Mouse (Mus musculus): ENCODE results near the gene Palm2.
"Not testable (repeated sequence)": the region's sequence is repeated elsewhere in the genome, so short reads cannot be mapped to it uniquely, and the experiment has no call there.

The Palm2 gene

DNA sequence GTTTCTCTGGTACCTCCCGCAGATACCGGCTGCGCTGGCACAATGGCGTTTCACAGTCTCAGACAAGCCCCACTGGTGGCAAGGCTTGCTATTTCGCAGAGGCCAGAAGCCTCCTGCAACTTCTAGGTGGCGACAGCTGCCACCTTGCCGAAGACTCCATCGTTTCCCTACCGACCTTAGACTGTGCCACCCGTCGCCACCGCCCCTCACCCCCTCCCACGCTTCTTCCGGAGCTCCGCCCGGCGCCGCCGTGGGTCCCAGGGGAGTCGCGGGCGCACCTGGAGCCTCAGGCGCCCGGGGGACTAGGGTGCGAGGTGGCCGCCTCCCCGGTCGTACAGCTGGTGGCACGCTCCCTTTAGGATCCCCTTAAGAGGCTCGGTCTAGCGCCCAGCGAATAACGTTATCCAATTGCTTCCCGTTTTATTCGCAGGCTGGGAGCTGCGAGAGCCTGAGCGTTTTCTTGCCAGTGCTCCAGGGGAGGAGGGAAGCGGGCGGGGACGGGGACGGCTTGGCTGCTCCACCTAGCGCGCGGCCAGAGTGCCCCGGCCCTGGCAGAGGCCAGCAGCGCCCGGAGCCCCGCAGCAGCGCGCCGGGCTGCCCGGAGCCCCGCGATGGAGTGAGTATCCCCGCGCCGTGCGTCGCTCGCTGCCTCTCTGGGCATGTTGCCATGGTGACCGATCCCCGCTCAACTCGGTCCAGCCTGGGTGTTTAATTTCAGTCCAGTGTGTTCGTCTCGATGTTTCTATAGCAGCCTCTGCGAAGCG is at the start of gene Palm2:
Gene Palm2, plus strand, starts transcription at position 307 of the 764 bp plus-strand sequence.
- DNase-seq (ENCODE audit: low spot score), result peak; percentile 26

DNA sequence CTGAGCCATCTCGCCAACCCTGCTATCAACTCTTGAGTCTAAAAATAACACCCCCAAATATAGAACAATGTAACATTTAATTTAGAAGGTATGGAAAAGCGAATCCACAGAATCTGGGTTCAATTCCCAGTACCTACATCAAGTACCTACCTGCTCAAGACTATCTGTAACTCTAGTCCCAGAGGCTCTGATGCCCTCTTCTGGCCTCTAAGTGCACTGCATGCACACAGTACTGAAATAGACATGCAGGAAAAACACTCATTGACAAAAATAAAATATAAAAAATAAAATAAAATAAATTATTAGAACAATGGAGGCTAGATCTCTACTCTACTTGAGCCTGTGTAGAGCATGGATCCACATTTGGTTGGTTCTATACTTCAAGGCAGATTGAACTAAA is 49.7 kb upstream of the Palm2 start:
- no peak for DNase-seq (ENCODE audit: low spot score)

DNA sequence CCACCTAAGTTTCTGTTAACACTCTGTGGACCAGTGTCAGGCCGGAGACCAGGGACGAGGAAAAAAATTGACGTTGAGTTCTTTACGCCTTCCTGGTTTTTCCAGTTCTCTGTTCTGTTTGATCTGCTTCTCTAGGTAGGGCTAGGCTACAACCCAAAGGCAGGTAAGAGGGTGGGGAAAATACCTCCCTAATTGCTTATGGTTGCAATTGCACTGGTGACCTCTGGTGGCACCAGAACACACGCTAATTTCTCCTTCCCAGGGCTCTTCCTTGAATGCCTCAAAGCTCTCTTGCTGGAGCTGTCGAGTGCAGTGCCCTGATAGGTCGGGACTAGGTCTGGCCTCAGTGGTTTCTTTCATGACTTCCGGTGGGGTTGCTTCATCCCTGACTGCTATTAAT is 42.9 kb upstream of the Palm2 start:
- no peak for DNase-seq (ENCODE audit: low spot score)

DNA sequence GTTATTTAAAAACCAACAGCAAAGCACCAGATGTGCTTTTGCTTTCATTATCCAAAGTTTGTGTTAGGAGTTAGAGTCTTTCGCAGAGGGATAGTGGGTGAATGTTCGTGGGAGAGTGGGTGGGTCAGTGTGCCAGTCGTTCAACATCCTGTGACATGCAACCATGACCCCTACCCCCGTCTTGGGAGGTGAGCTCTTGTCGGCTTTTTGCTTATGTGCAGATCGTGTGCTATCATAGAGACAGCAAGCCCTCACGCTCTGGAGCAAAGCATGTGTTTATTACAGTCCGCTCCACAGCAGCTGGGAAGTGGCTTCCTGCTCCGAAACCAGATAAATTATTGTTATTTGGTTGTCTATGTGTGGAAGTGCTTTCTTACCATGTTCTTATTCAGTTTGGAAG is 37.6 kb upstream of the Palm2 start:
- no peak for DNase-seq (ENCODE audit: low spot score)

DNA sequence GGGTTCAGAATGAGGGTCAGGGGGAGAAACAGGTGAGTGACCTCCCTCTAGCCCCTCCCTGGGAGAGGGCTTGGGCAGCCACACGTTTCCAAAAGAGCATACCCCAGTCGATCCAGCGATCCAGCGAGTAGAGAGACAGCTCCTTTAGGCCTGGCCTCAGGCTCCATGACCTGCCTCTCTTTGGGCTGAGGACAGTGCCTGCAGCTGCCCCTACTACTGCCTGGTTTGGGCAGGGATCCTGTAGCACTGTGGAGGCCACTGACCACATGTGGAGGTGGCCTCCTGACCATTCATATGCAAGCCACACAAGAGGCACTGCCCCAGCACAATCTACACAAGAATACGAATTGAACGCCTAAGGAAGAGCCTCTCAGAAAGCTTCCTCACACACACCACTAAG is 21.7 kb upstream of the Palm2 start:
- not testable (repeated sequence) for DNase-seq (ENCODE audit: low spot score)

DNA sequence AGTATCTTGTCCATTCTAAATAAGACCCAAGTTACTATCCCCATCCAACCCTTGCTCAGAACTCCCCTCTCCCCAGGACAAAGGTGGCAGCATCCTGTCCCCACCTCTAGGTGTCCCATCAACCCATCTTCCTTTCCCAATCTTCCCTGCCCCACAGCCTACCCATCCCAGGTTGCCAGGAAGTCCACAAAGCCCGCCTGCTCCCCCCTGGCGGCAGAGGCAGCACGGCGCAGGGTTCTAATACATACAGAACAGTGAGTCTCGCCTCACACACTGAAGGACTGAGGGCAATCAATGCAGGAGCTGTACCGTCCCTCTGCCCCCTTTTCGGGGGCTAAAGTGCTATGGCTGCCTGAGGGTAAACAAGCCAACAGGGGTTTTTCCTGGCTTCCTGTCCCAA is 21.0 kb upstream of the Palm2 start:
- DNase-seq (ENCODE audit: low spot score), result no peak

DNA sequence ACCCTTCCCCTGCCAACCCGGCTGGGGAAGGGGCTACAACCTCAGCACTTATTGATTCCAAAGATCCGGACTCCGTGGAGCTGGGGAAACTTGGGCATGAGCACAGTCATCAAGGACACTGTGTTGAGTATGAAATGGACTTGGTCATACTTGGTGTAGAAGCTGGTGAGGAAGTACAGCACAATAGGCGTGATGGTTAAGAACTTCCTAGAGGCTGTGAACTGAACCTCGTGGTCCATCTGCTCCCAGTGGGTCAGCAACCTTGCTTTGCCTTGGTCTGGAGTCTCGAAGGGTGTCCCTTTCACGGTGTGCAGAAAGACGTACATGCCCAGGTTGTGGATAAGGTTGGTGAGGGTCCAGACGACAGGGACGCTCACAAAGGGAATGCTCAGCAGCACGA is 20.4 kb upstream of the Palm2 start:
- not testable (repeated sequence) for DNase-seq (ENCODE audit: low spot score)

DNA sequence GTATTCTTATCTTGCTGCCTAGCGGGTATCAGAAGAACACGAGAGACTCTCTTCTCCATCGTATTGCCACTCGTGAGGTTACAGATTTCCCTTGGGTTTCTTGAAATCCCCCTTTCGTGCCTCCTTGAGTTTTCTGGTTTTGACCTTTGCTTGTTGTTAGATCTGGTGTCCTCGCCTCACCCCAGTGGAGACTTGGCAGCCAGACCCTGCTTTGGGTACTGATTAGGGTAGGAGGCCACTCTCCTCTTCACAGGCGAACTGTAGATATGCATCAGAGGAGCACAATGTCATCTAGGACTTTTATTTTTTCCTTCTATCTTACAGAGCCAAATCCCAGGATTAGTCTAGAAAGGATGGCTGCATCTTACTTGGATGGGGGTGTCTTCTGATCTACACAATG is 10.0 kb upstream of the Palm2 start:
- no peak for DNase-seq (ENCODE audit: low spot score)

DNA sequence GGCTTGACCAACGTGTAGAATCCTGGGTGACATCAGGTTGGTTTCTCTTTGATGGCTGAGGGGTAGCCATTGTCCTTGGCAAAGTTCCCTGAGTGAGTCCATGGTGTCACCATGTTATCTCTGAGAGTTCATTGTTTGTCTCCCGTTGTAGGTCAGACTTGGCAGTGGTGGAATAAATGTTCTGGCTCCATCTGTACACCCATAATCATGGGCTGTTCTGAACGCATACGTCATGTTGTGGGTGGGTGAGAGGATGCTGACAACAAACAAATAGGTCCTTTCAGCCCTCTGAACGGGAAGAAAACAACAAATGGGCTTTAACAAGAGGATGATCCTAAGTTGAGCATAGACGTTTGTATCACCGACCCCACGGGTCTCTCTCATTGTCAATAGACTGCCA is 5.7 kb upstream of the Palm2 start:
- DNase-seq (ENCODE audit: low spot score), result no peak

DNA sequence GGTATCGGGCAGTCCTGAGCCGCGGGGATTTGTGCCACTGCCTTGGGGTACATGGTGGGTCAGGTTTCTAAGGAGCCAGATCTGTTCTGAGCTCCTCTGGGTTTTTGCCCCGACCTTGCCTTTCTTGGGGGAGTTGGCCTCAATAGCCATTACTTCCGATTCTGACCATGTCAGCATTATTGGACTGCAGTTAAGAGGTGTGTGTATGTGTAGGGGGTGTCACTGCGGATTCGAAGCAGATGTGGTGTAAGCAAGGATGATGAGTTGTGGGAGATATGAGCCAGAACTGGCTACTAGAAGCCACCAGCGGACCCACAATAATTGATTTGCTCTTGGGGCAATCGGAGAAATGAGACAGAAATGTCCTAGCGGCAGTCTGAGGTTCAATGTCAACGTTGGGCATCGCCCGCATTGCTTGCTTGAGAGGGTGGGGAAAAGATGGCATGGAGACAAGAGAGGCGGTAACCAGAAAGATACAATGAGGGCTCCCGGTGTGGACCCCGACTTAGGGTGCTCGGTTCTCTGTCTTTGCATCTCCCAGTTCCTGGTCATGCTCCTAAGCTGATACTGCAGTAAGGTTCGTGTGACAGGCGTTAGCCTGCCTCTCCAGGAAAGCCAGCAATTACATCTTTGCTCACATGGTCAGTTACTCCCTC is 786 bp downstream of the Palm2 start:
- no peak for DNase-seq (ENCODE audit: low spot score)

DNA sequence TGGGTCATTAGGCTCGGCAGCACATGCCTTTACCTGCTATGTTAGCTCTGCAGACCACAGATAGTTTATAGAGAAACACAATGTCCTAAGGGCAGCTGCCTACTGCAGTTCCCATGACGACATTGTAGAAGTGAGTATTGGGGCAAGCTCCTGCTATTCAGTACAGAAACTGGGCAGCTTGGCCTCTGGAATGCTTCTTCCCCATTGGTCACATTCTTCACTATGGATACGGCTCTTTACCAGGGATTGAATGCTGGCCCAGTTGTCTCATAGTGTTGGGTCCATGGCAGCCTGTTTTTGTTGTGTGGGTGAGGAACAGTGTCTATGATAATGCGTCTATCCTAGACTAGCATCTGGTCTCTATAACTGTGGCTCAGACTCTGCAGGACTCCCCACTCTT is 2.2 kb downstream of the Palm2 start:
- no peak for DNase-seq (ENCODE audit: low spot score)

DNA sequence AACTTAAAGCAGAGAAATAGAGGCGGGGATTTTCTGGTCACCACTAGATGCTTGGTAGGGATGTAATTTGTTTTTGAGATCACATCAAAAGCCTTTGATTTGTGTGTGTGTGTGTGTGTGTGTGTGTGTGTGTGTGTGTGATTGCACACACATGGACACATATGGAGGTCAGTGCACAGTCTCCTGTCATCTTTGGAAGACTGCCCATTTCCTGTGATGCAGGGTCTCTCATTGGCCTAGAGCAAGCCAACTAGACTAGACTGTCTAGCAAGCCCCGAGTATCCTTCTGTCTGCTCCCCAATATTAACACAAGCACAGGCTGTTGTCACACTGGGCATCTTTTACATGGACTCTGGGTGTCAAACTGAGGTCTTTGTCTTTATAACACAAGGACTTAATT is 12.0 kb downstream of the Palm2 start:
- DNase-seq (ENCODE audit: low spot score), result no peak

DNA sequence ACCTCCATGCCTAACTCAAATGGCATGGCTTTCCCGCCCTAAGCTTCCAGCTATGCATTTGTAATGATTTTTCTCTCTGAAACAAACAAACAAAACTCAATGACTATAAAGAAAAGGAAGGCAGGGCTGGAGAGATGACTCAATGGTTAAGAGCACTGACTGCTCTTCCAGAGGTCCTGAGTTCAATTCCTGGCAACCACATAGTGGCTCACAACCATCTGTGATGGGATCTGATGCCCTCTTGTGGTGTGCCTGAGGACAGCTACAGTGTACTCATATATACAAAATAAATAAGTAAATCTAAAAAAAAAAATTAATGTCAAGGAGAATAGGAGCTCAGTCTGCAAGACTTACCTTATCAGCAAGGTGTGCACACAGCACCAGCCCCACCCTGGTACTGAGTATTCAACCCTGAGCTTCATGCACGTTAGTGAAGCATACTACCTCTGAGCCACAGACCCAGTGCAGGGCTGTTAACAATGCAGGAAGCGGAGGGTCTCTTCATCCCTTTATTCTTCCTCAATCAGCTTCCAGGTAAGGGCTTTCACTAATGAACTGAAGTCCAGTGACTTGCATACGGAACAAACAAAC is 12.9 kb downstream of the Palm2 start:
- DNase-seq (ENCODE audit: low spot score), result no peak

DNA sequence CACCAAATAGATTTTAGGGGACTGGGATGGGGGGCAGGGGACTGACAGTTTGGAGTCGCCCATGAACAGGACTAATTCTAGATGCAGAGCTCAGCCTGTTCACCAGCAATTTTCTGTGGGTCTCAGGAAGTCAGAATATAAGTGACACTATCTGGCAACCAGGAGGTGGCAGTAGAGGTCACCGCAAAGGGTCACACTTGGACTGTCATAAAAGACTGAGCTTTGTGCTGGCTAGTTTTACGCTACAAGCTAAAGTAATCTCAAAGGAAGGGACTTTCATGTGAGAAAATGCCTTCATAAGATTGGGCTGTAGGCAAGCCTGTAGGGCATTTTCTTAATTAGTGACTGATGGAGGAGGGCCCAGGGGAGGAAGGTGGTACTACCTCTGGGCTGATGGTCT is 17.8 kb downstream of the Palm2 start:
- no peak for DNase-seq (ENCODE audit: low spot score)

DNA sequence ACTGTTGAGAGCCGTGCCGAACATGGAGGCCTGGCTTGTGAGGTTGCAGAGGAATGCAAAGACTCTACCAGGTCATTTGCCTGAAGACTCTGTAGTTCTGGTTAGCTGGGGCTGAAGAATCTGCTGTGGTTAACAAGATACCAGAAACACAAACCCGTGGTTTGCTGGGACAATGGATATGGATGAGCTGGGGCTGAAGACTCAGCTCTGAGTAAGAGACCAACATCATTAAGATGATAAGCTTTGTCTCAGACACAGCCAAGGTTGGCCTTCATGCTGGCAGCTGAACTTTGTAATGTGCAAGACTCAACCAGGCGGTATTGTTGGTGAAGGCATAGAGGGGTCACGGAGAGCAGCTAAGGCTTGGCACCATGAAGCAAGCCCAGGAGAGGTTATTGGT is 18.6 kb downstream of the Palm2 start:
- no peak for DNase-seq (ENCODE audit: low spot score)

DNA sequence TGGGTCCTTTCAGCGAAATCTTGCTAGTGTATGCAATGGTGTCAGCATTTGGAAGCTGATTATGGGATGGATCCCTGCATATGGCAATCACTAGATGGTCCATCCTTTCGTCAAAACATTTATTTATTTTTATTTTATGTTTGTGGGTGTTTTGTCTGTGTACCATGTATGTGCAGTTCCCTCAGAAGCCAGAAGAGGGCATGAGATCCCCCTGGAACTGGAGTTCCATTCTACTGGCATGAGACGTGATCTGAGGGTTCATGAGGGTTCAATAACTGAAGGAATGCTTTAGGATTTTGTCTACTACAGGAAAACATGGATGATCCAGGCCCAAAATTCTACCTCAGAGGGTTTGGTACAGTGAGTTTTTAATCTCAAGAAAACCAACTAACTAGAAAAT is 28.3 kb downstream of the Palm2 start:
- no peak for DNase-seq (ENCODE audit: low spot score)

DNA sequence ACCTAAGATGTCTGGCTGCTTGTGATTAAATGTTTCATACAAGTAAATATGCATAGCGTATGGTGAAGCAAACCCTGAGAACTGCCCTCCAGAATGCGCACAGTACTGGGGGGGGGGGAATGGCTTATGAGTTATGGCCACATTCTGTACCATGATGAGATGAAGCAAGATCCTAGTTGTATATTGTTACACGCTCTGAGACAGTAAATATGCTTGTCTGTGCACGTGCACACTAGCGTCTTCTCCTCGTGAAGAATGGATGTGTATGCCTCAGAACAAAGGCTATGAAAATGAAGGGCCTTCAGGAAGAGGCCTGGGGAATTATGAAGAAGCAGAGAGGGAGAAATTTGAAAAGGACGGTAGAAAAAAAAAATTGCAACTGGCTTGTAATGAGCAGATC is 48.4 kb downstream of the Palm2 start:
- no peak for DNase-seq (ENCODE audit: low spot score)

DNA sequence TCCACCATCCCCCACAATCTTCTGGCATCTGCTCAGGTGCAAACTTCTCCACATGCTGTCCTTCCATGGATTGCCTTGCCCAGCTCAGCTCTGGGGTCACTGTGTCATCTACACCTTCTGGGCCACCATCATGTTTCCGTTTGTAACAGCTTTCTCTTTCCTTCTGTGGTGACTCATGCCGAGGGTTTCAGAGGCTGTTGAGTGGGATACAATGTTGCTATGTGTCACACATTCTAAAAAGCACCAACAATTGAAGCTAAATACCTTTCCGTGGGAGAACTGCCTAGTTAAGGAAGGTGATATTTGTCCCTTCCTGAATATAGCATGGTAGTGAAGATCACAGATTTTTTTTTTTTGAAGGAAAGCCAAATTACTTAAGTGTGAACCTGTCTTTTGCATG is 52.3 kb downstream of the Palm2 start:
- no peak for DNase-seq (ENCODE audit: low spot score)

DNA sequence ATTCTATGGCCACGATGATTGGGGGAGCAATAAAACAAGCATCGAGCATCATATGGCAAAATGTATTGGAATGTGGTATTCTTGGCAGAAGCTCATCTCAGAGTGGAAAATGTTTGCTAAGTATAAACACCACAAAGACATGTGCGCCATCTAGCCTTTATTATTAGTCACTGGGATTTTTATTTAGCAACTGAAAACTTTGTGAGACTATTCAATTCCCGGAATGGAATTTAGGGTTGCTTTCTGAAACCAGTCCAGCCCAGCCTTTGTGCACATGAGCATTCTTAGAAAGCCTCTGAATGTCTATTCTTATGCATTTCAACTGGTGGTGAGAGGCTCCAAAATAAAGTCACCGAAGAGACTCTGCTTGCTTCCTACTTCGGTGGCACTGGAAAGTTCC is 55.8 kb downstream of the Palm2 start:
- no peak for DNase-seq (ENCODE audit: low spot score)

DNA sequence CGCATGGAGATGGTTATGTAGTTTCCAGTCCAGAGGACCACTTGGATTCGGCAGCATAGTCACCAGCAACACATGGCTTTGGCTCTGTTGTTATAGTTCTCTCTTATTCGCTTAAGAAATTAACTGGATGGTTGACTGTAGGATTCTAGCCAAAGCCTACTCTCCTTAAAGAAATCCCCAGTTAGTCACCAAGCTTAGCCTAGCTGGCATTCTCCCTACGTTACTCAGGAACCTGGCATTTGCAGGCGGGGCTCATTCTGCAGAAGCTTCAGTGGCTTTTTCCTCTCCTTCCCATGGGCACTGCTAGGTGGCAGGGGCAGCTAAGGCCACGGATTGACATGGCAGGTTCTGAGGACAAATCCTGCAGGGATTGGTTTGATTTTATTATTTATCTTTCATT is 70.7 kb downstream of the Palm2 start:
- no peak for DNase-seq (ENCODE audit: low spot score)

DNA sequence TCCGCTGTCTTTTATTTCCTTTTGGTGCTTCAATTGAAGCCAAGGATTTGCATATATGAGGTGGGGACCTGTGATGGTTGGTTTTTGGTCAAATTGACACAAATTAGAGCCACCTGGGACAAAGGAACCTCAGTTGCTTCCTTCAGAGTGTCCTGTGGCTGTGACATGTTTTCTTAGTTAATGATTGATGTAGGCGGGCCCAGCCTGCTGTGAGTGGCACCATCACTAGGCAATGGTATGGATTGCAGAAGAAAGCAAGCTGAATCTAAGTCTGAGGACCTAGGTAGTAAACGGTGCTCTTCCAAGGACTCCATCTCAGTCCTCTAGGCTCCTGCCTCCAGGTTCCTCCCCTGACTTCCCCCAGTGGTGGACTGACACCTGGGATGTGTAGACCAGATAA is 76.5 kb downstream of the Palm2 start:
- no peak for DNase-seq (ENCODE audit: low spot score)

DNA sequence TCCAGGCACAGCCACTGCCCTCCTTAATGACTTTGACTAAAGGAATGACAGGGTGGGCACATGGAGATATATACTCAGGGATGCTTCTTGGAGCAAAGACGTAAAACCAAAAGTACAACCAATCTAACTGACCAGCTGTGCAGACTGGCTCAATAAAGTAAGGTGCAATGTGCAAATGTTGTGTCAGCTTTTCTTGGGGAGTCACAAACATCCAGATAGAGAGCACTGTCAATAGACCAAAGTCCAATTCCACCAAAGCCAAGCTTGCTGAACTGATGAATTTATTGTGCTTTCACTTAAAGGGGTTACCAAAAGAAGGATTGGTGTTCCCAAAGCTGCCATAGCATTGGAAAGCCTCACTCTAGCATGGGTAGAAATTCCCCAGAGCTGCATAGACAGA is 77.7 kb downstream of the Palm2 start:
- no peak for DNase-seq (ENCODE audit: low spot score)

DNA sequence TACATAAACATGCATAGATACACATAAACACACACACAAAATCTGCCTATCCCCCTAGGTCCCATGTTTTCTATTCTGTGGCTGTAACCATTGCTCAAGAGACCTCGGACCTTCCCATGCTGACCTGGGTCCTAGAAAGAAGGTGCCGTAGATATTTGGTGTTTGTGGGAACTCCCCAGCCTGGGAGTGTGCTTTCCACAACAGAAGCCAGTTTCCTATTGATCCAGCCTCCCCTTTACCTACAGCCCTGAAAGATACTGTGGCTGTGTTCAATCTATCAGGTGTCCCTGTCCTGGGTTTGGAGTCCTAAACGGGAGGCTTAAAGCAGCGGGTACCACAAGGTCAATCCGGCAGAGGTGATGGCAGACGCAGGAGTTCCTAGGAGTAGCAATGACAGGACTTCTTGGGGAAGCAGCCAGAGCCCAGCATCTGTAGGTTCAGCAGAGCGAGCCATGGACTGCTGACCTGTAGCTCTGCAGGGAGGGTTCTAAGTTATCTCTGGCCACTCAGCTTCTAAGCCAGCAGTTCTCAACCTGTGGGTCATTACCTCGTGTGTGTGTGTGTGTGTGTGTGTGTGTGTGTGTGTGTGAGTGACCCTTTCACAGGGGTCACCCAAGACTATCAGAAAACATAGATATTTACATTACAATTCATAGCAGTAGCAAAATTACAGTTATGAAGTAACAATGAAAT is 79.3 kb downstream of the Palm2 start:
- DNase-seq (ENCODE audit: low spot score), result no peak
